Mouse (Mus musculus): ENCODE data around the gene Zrsr2.

GRCm38 (mm10) chrX:163929550-163929949 lies 28.9 kb downstream of the Zrsr2 start:
- TF ChIP-seq POLR2A (IDR thresholded peaks at IDR 0.05; ENCODE audit: low read depth, low read length) (no peak), CTCF (IDR thresholded peaks at IDR 0.05; ENCODE audit: borderline replicate concordance, insufficient read depth, low read length) (no peak)
